Mouse (Mus musculus) MEL (cell line): ENCODE data around the gene 4930579G24Rik.

Experiments
- CTCF ChIP-seq, 3 experiments: IDR thresholded peaks in 2 of 3; conservative IDR thresholded peaks in 1 of 3; 2 replicates each; pipeline ENCODE4 v1.5.1; 2011 to 2012; ENCODE audit warnings: low read length in 3 of 3, low read depth in 2 of 3, mild to moderate bottlenecking in 2 of 3, improper control_type of control experiment in 1 of 3, inconsistent platforms in 1 of 3, mixed read lengths in 1 of 3, moderate library complexity in 1 of 3; ENCODE audit not compliant: control insufficient read depth in 1 of 3, insufficient read depth in 1 of 3, poor library complexity in 1 of 3, severe bottlenecking in 1 of 3
- EP300 ChIP-seq, 2 experiments: IDR thresholded peaks; 2 replicates each; pipeline ENCODE4 v1.6.1; 2011; ENCODE audit warnings: improper control_type of control experiment in 2 of 2, low read length in 2 of 2, low read depth in 1 of 2, mild to moderate bottlenecking in 1 of 2
- GATA1 ChIP-seq: IDR thresholded peaks from 2 replicates; pipeline ENCODE4 v1.6.1; 2011; ENCODE audit warnings: low read depth, low read length, improper control_type of control experiment
- POLR2A ChIP-seq, 2 experiments: IDR thresholded peaks; 2 replicates each; pipeline ENCODE4 v1.6.1; 2011 to 2012; ENCODE audit warnings: low read length in 2 of 2, mild to moderate bottlenecking in 2 of 2, control low read depth in 1 of 2, improper control_type of control experiment in 1 of 2, low read depth in 1 of 2, moderate library complexity in 1 of 2; ENCODE audit not compliant: control insufficient read depth in 1 of 2, insufficient read depth in 1 of 2, poor library complexity in 1 of 2
- RAD21 ChIP-seq: IDR thresholded peaks from 2 replicates; pipeline ENCODE4 v1.6.1; 2011; ENCODE audit warnings: mild to moderate bottlenecking, low read depth, low read length, improper control_type of control experiment
- TCF12 ChIP-seq: IDR thresholded peaks from 2 replicates; pipeline ENCODE4 v1.6.1; 2014; ENCODE audit warnings: low read depth, mild to moderate bottlenecking, inconsistent platforms, low read length, improper control_type of control experiment, moderate library complexity
- USF1 ChIP-seq: IDR thresholded peaks from 2 replicates; pipeline ENCODE4 v1.6.1; 2014; ENCODE audit warnings: low read depth, mild to moderate bottlenecking, inconsistent platforms, low read length, improper control_type of control experiment, moderate library complexity

DNA sequence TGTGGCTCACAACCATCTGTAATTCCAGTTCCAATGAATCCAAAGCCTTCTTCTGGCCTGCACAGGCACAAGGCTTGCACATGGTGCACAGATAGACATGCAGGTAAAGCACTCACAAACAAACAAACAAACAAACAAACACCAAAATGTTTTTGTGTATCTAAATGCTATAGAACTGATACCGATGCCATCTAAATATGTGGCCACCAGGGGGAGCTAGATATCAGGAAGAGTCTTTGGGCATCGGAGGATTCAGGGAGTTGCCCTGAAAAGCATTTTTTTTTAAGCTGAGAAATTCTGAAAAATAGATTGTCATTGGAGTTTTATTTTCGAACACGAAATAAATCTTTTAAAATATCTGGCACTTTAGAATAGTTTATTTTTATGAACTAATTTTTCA is 44.2 kb downstream of the 4930579G24Rik start:
- TF ChIP-seq CTCF (IDR thresholded peaks at IDR 0.05 in 2 of 3, conservative IDR thresholded peaks at IDR 0.05 in 1 of 3; ENCODE audit: control insufficient read depth in 1 of 3, insufficient read depth in 1 of 3, low read depth in 2 of 3, low read length in 3 of 3, poor library complexity in 1 of 3, severe bottlenecking in 1 of 3) (peak; percentile 43 to 71 (median 59)), EP300 (IDR thresholded peaks at IDR 0.05; ENCODE audit: low read depth in 1 of 2, low read length in 2 of 2) (no peak), GATA1 (no peak), RAD21 (peak; percentile 62), TCF12 (no peak), USF1 (no peak), POLR2A (IDR thresholded peaks at IDR 0.05; ENCODE audit: control insufficient read depth in 1 of 2, insufficient read depth in 1 of 2, low read depth in 1 of 2, low read length in 2 of 2, poor library complexity in 1 of 2) (no peak)
